Mouse (Mus musculus) 416B (cell line): ENCODE measurements at regions not wholly inside any gene's neighbourhood (a gene's known extent, or its start where the extent isn't known, plus 50 kb on each side); places are given as distances from the start of the nearest gene placed in this dataset.
"Not testable (repeated sequence)": the region's sequence is repeated elsewhere in the genome, so short reads cannot be mapped to it uniquely, and the experiment has no call there.

ENCODE experiments used
- DNase-seq: peaks from one replicate; pipeline ENCODE4 v3.0.0; 2011; ENCODE audit warnings: low read depth

GRCm38 (mm10) chr10:52529661-52530060, 112.3 kb downstream of the Nus1 start:
- DNase-seq: not testable (repeated sequence)

DNA sequence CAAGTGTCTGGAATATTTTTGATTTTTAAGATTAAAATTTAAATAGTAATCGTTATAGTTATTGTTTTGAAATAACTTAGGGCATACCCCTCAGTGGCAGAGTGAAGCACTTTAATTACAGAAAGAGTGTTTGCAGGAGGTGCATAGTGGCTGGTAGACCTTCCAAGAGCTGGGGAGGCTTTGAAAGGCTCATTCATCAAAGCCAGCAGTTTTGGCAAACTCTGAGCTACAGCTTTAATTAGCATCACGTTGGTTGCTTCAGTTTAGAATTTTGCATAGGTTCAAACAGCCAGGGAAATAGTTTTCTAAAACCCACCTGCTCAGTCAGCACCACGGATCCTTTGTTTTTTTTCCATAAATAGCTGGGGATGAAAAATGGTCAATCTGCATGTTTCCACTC, 113.5 kb downstream of the Nus1 start:
- DNase-seq: no peak

GRCm38 (mm10) chr10:52533278-52533892, 116.0 kb downstream of the Nus1 start:
- no peak for DNase-seq

- DNase-seq: peak; percentile 51
Measured at GRCm38 (mm10) chr10:52533893-52534287, 116.5 kb downstream of the Nus1 start.

DNA sequence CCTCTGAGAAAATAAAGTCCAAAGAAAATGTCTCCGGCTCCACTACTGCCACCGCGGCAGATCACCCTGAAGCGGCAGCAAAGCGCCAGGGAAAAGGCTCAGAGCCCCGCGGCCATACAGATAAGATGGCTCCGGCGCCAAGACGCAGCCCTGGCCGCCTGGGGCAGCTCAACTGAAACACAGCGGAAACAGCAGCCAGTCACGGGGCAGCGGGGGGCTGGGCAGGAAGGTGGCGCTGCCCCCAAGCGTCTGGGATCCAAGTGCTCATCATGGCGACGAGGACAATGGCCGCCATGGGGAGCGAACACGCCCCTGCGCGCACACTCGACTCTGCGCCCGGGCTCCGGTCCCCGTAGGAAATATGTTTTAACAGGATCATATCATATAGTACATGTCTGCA, 128.2 kb downstream of the Nus1 start:
- DNase-seq: no peak

DNA sequence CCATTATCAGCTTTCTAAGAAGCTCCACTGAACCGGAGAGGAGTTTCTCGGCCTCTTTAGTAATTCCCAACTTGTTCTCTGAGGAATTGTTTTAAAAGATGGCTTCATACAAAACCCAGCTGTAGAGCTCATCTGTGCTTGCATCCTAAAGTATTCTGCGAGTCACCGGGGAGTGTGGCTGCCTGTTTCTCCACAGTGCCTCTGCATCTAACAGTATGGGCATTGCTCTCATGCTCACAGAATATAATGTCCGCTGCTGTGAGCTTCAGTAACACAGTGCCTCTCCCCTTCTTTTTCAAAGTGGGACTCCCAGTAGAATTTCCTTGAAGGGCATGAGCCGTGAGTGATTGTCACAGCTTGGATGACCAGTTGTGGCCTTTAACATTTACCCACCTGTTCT, 113.0 kb upstream of the Slc35f1 start:
- no peak for DNase-seq

GRCm38 (mm10) chr10:52577795-52578194, 112.5 kb upstream of the Slc35f1 start:
- no peak for DNase-seq

GRCm38 (mm10) chr10:52578238-52578832, 112.0 kb upstream of the Slc35f1 start:
- DNase-seq: no peak

GRCm38 (mm10) chr10:52593780-52594179, 96.6 kb upstream of the Slc35f1 start:
- DNase-seq: no peak
